Mouse (Mus musculus) kidney, adult 2 months (tissue): ENCODE data around the gene Bhlhe41.

Experiments
- CTCF ChIP-seq: fragments of 200-500 bp; conservative IDR thresholded peaks from 2 replicates; pipeline ENCODE4 v1.5.1; 2011; ENCODE audit warnings: low read depth, mild to moderate bottlenecking, control low read depth, low read length, moderate library complexity, mixed read lengths; ENCODE audit not compliant: insufficient read depth, insufficient read length
- POLR2A ChIP-seq: fragments of 200-500 bp; IDR thresholded peaks from one replicate; pipeline ENCODE4 v1.6.1; 2011; ENCODE audit warnings: low read depth, low read length, control low read depth

DNA sequence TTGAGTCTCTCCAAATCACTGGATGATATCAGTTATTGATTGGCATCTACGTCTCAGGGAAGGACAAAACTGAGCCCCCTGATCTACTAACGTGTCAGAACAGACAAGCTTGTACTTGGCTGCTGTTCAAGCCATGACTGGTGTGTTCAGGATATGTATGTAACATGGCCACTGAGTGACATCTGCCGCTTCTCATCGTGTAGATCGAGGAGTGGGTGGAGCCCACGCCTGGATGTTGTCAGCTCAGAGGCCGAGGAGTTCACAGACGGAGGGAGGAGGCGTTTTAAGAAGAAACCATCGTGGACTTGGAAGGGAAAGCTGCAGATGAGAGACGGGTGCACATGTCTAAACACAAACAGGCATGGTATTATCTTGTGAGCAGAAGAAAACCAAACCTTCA, 26.6 kb upstream of the Bhlhe41 start:
- TF ChIP-seq CTCF (no peak), POLR2A (no peak)
